Mouse (Mus musculus) CH12.LX (cell line): Measurements from ENCODE around the gene Pacs1. TPM values are rescaled to one million over a fixed set of nuclear protein-coding genes. Genes with fewer than 3 reads are reported as not detected.
A peak's percentile ranks its signal among the peaks of the same experiment; 100 is the strongest.

ENCODE experiments used
- DNase-seq: peaks from one replicate; pipeline ENCODE4 v3.0.0-alpha.2; 2013; ENCODE audit errors: extremely low read depth
- H3K27ac ChIP-seq: 2 replicates; pipeline ENCODE4 v1.5.1; 2012; ENCODE audit warnings: low read depth, mild to moderate bottlenecking, control low read depth, moderate library complexity; ENCODE audit not compliant: insufficient read depth
- H3K27me3 ChIP-seq: replicated peaks from 2 replicates; pipeline ENCODE3; 2012; ENCODE audit warnings: inconsistent platforms
- H3K36me3 ChIP-seq, 2 experiments: replicated peaks in 1 of 2; 2 replicates each; pipeline versions ENCODE3 to v1.6.1; 2012; ENCODE audit warnings: inconsistent platforms in 1 of 2, low read length in 1 of 2, mild to moderate bottlenecking in 1 of 2, mixed read lengths in 1 of 2, moderate library complexity in 1 of 2; ENCODE audit not compliant: control insufficient read depth in 1 of 2, insufficient read depth in 1 of 2
- H3K4me1 ChIP-seq, 2 experiments: 2 replicates each; pipeline ENCODE4 v1.6.1; 2012; ENCODE audit warnings: inconsistent platforms in 1 of 2, moderate library complexity in 1 of 2; ENCODE audit not compliant: insufficient read depth in 2 of 2, control insufficient read depth in 1 of 2
- H3K4me2 ChIP-seq: 2 replicates; pipeline ENCODE4 v1.6.1; 2012; ENCODE audit warnings: low read depth, mild to moderate bottlenecking, control low read depth; ENCODE audit not compliant: poor library complexity, insufficient read depth, severe bottlenecking
- H3K4me3 ChIP-seq, 3 experiments: fragments of 150-350 bp in 1 of 3; sonication (generic) in 1 of 3; replicated peaks in 1 of 3; 2 replicates each; pipeline versions ENCODE3 to v1.5.1; 2011 to 2012; ENCODE audit warnings: low read depth in 2 of 3, low read length in 2 of 3, mild to moderate bottlenecking in 2 of 3, moderate library complexity in 2 of 3, control low read depth in 1 of 3, improper control_type of control experiment in 1 of 3, inconsistent platforms in 1 of 3, mixed read lengths in 1 of 3; ENCODE audit not compliant: poor library complexity in 1 of 3
- H3K79me2 ChIP-seq: replicated peaks from 2 replicates; pipeline ENCODE4 v1.6.1; 2012; ENCODE audit warnings: mild to moderate bottlenecking, moderate library complexity; ENCODE audit not compliant: control insufficient read depth, poor library complexity, insufficient read depth, severe bottlenecking; ENCODE audit errors: extremely low read depth
- H3K9ac ChIP-seq: 2 replicates; pipeline ENCODE4 v1.6.1; 2012; ENCODE audit warnings: low read depth, mild to moderate bottlenecking, control low read depth, moderate library complexity; ENCODE audit not compliant: insufficient read depth
- H3K9me3 ChIP-seq: replicated peaks from 2 replicates; pipeline ENCODE3; 2012; ENCODE audit warnings: low read length, inconsistent platforms, mixed read lengths
- CTCF ChIP-seq, 2 experiments: IDR thresholded peaks in 1 of 2; conservative IDR thresholded peaks in 1 of 2; 2 replicates each; pipeline ENCODE4 v1.5.1; 2011 to 2012; ENCODE audit warnings: low read depth in 2 of 2, low read length in 2 of 2, improper control_type of control experiment in 1 of 2, inconsistent platforms in 1 of 2, mild to moderate bottlenecking in 1 of 2, moderate library complexity in 1 of 2
- E2F4 ChIP-seq: IDR thresholded peaks from 2 replicates; pipeline ENCODE4 v1.6.1; 2011; ENCODE audit warnings: low read depth, low read length, improper control_type of control experiment; ENCODE audit not compliant: insufficient replicate concordance
- ELF1 ChIP-seq: IDR thresholded peaks from 2 replicates; pipeline ENCODE4 v1.6.1; 2014; ENCODE audit warnings: low read depth, mild to moderate bottlenecking, inconsistent platforms, low read length, improper control_type of control experiment
- ETS1 ChIP-seq: conservative IDR thresholded peaks from 2 replicates; pipeline ENCODE4 v1.6.1; 2012; ENCODE audit warnings: low read depth, mild to moderate bottlenecking, inconsistent platforms, low read length, improper control_type of control experiment, moderate library complexity
- JUN ChIP-seq: IDR thresholded peaks from 2 replicates; pipeline ENCODE4 v1.6.1; 2011; ENCODE audit warnings: low read depth, mild to moderate bottlenecking, low read length, improper control_type of control experiment, moderate library complexity; ENCODE audit not compliant: insufficient read depth
- MAZ ChIP-seq: IDR thresholded peaks from 2 replicates; pipeline ENCODE4 v1.6.1; 2012; ENCODE audit warnings: low read depth, mild to moderate bottlenecking, inconsistent platforms, low read length, improper control_type of control experiment, moderate library complexity
- MXI1 ChIP-seq: IDR thresholded peaks from 2 replicates; pipeline ENCODE4 v1.6.1; 2011; ENCODE audit warnings: mild to moderate bottlenecking, low read depth, low read length, improper control_type of control experiment
- PAX5 ChIP-seq: IDR thresholded peaks from 2 replicates; pipeline ENCODE4 v1.6.1; 2012; ENCODE audit warnings: low read length, inconsistent platforms, mixed read lengths
- POLR2AphosphoS2 ChIP-seq: IDR thresholded peaks from 2 replicates; pipeline ENCODE4 v1.6.1; 2011; ENCODE audit warnings: low read depth, low read length, improper control_type of control experiment
- RCOR1 ChIP-seq: conservative IDR thresholded peaks from 2 replicates; pipeline ENCODE4 v1.6.1; 2012; ENCODE audit warnings: low read depth, mild to moderate bottlenecking, inconsistent platforms, low read length, improper control_type of control experiment
- UBTF ChIP-seq: IDR thresholded peaks from 2 replicates; pipeline ENCODE4 v1.6.1; 2012; ENCODE audit warnings: low read depth, mild to moderate bottlenecking, inconsistent platforms, low read length, improper control_type of control experiment, moderate library complexity
- ZC3H11A ChIP-seq: IDR thresholded peaks from 2 replicates; pipeline ENCODE4 v1.6.1; 2012; ENCODE audit warnings: low read depth, mild to moderate bottlenecking, inconsistent platforms, low read length, improper control_type of control experiment
- ZKSCAN1 ChIP-seq: IDR thresholded peaks from 2 replicates; pipeline ENCODE4 v1.6.1; 2012; ENCODE audit warnings: low read depth, inconsistent platforms, low read length, improper control_type of control experiment, borderline replicate concordance
- ZMIZ1 ChIP-seq: IDR thresholded peaks from 2 replicates; pipeline ENCODE4 v1.6.1; 2012; ENCODE audit warnings: low read depth, mild to moderate bottlenecking, inconsistent platforms, low read length, improper control_type of control experiment
- dilution Hi-C: fragments of 300-500 bp; cut with MboI; formaldehyde crosslinking; loops from 2 replicates; pipeline ENCODE4 v1.14.3; 2020; ENCODE audit warnings: low sequenced_read_pairs; ENCODE audit not compliant: extremely low pct_unique_long_range_greater_than_20kb, extremely low pct_ligation_motif_present
- in situ Hi-C: fragments of 300-500 bp; cut with MboI; formaldehyde crosslinking; loops from 3 replicates; pipeline ENCODE4 v1.14.3; 2019; ENCODE audit warnings: low sequenced_read_pairs, low pct_ligation_motif_present, low pct_unique_long_range_greater_than_20kb, mixed read lengths
- polyA plus RNA-seq: library from polyadenylated mRNA; unstranded; fragments of >175 nt; gene quantifications from 2 replicates; pipeline ENCODE4 v1.2.1, GENCODE M21; 2012; ENCODE audit warnings: low read depth; ENCODE audit not compliant: insufficient read length
- total RNA-seq, 2 experiments: library from RNA; depleted of rRNA; stranded (reverse); fragments of 300-350 nt in 1 of 2; fragments of >200 nt in 1 of 2; gene quantifications; 2 replicates each; pipeline ENCODE4 v1.2.3; 2012 to 2014

Pacs1 gene
- total and polyA plus RNA-seq, 3 experiments, result 2.4 to 14.4 (median 10.1) TPM

DNA sequence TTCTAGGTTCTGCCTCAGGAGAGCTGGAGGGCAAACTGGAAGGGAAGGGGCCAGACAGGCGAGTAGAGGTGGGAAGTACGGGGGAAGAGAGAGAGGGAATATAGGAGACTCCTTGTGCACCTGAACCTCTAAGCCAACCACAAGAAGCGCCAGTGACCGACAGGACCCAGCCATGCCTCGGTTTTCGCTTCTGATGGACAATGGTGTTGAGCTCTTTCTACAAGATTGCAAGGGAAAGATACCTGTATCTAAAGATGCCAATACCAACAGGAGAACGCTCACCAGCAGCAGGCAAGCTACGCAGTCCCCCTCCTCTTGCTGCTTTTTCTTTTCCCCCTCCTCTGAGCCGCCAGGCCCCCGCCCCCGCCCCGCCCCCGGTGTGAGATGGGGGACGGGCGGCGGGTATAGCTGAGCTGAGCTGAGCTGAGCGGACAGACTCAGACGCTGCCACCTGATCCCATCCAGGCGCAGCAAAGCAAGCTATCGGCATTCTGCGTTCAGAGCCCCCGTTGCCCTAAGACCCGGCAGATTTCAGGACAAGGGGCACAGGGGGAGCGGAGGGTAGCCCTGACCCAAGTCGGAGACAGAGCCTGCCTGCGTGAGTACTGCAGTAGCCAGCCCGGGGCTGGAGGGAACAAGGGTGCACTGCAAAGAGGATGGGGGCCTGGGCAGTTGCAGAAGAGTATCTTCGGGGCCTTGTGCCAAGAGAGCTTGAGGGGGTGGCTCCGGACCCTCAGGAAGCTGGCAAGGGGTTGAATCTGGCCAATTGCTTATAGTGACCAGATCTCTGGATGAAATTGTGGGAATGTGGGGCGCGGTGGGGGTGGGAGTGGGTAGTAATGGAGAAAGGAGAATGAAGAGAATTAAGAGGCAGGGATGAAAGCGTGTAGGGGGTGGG lies 25.2 kb upstream of the Pacs1 start, which contains the start of gene Gal3st3:
TSS of gene Gal3st3 (plus strand) at position 429 of the 898 bp plus-strand sequence.
- Histone ChIP-seq H3K9me3 (no peaks in the 10 kb centered on the region), H3K4me3 (no peak within 1 kb of the TSS), H3K4me2 (no peak within 1 kb of the TSS), H3K36me3 (peaks cover 3 to 8% of the 10 kb centered on the region in 2 experiments), H3K4me1 (peaks cover 0 to 35% of the 10 kb centered on the region in 2 experiments; a peak in 2 of 4 replicates), H3K27ac (no peak within 1 kb of the TSS), H3K79me2 (peaks cover 20% of the 10 kb centered on the region), H3K27me3 (peaks cover 2% of the 10 kb centered on the region), H3K9ac (no peak within 1 kb of the TSS)
- in situ Hi-C loops (no loop called here), dilution Hi-C loops (no loop called here)
- no peak for DNase-seq
- TF ChIP-seq PAX5 (no peak), ZKSCAN1 (no peak), MAZ (no peak), E2F4 (no peak), ZC3H11A (no peak), UBTF (no peak)

DNA sequence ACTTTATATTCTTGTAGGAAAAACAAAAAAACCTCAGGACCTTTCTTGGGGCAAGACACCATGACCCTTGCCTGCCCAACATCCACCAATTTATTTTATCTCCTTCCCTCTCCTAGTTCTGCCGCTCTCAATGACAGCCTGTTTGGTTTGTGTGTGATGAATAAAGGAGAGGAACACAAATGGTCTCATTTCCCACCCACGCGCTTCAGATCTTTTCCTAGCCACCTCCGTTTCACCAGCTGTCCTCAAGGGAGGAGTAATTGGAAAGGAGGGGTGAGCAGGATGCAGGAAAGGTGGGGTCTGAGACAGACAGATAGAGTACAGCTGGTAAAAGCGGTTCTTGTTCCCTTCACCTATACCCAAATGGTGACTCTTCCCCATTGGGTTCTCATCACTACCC lies 23.7 kb upstream of the Pacs1 start:
- in situ Hi-C loops (no loop called here), dilution Hi-C loops (no loop called here)
- Histone ChIP-seq H3K4me2 (no peak overlapping the region; the same call in 1 of the 2 replicates), H3K4me1 (peaks cover 3 to 34% of the 10 kb centered on the region in 2 experiments), H3K4me3 (no peak overlapping the region)
- no peak for TF ChIP-seq ZKSCAN1
- no peak for TF ChIP-seq ZMIZ1
- no peak for TF ChIP-seq ETS1
- TF ChIP-seq POLR2AphosphoS2, result no peak
- no peak for TF ChIP-seq ZC3H11A
- TF ChIP-seq, all 38 proteins: peak for 0
- no peak overlapping the region for H3K27ac ChIP-seq
- DNase-seq, result no peak
- H3K27me3 ChIP-seq, result peaks cover 2% of the 10 kb centered on the region
- H3K9me3 ChIP-seq, result no peaks in the 10 kb centered on the region
- peaks cover 16 to 23% of the 10 kb centered on the region in 2 experiments for H3K36me3 ChIP-seq
- peaks cover 30% of the 10 kb centered on the region for H3K79me2 ChIP-seq
- 0 out of 2 replicates have a peak overlapping the region, but pooled peaks have one; percentile 91 for H3K9ac ChIP-seq

GRCm38 (mm10) chr19:5295736-5296075 lies 22.8 kb upstream of the Pacs1 start:
- H3K4me2 ChIP-seq, result peak overlapping the region; percentile 65; the same call in 1 of the 2 replicates
- H3K27me3 ChIP-seq, result peaks cover 2% of the 10 kb centered on the region
- peak overlapping the region; percentile 61 to 72 (median 63) for H3K4me3 ChIP-seq
- H3K9me3 ChIP-seq, result no peaks in the 10 kb centered on the region
- dilution Hi-C loops, result no loop called here
- peaks cover 22 to 31% of the 10 kb centered on the region in 2 experiments for H3K36me3 ChIP-seq
- no peak for TF ChIP-seq JUN
- no peak for TF ChIP-seq ELF1
- TF ChIP-seq CTCF (conservative IDR thresholded peaks at IDR 0.05 in 1 of 2, IDR thresholded peaks at IDR 0.05 in 1 of 2; ENCODE audit: low read depth in 2 of 2, low read length in 2 of 2), result 0 out of 4 replicates have a peak, but pooled peaks of 1 of the 2 experiments have one; percentile 2
- TF ChIP-seq MXI1, result 0 out of 2 replicates have a peak, but pooled peaks have one; percentile 28
- TF ChIP-seq ZC3H11A, result no peak
- TF ChIP-seq RCOR1, result 0 out of 2 replicates have a peak, but pooled peaks have one; percentile 1
- TF ChIP-seq, all 38 proteins: peak for 3
- Histone ChIP-seq H3K27ac (peak overlapping the region; percentile 29; the same call in 1 of the 2 replicates), H3K4me1 (peaks cover 3 to 34% of the 10 kb centered on the region in 2 experiments), H3K9ac (peak overlapping the region; percentile 91), H3K79me2 (peaks cover 30% of the 10 kb centered on the region)
- in situ Hi-C loops, result no loop called here
- DNase-seq, result no peak
